Mouse (Mus musculus) left cerebral cortex, postnatal 25 days (tissue): ENCODE results near the gene Adssl1. TPM values are rescaled to one million over a fixed set of nuclear protein-coding genes. Genes with fewer than 3 reads are reported as not detected.
A peak's percentile ranks its signal among the peaks of the same experiment; 100 is the strongest.

Experiments used
- DNase-seq, 2 experiments: peaks; one replicate each; pipeline ENCODE4 v3.0.0; 2022; ENCODE audit warnings: low spot score in 2 of 2, mixed read lengths in 1 of 2
- intact Hi-C: fragments of 180-260 bp; cut with DNase I; formaldehyde crosslinking; loops from one replicate; pipeline ENCODE4 v1.15.1; 2025
- total RNA-seq, 2 experiments: library from RNA; stranded (reverse); gene quantifications; 2 replicates each; pipeline ENCODE4 v1.2.3; 2021

The Adssl1 gene
- total RNA-seq = 10 to 100 TPM; 16.4 to 18.2 TPM

- peak in 1 of 2 experiments; percentile 48 for DNase-seq
- intact Hi-C loops = loop anchor here (5.0 to 10.0 kb wide), 2 partner anchors 123 to 475 kb away; partner anchors contain the start of gene Kif26a
Observed at GRCm38 (mm10) chr12:112619686-112620353, at the start of gene Adssl1. Adssl1 (plus strand) TSS chr12:112620045.

- intact Hi-C loops = no loop called here
- no peak for DNase-seq
Observed at GRCm38 (mm10) chr12:112570160-112570559, 49.7 kb upstream of the Adssl1 start.

- intact Hi-C loops = no loop called here
- DNase-seq = no peak
Observed at GRCm38 (mm10) chr12:112571064-112571463, 48.8 kb upstream of the Adssl1 start.

- intact Hi-C loops = no loop called here
- no peak for DNase-seq
Observed at GRCm38 (mm10) chr12:112575274-112575986, 44.4 kb upstream of the Adssl1 start.

- DNase-seq = peak in 1 of 2 experiments; percentile 94
- intact Hi-C loops = loop anchor here (1.0 kb wide), 3 partner anchors 12 to 42 kb away; partner anchors contain the start of gene Inf2
Observed at GRCm38 (mm10) chr12:112576341-112576740, 43.5 kb upstream of the Adssl1 start.

GRCm38 (mm10) chr12:112576749-112577148 is 43.1 kb upstream of the Adssl1 start:
- DNase-seq = peak in 1 of 2 experiments; percentile 77
- intact Hi-C loops = loop anchor here (1.0 kb wide), 3 partner anchors 12 to 42 kb away; partner anchors contain the start of gene Inf2

- peak in 1 of 2 experiments; percentile 65 for DNase-seq
- intact Hi-C loops = no loop called here
Observed at GRCm38 (mm10) chr12:112578296-112579090, 41.4 kb upstream of the Adssl1 start.

GRCm38 (mm10) chr12:112579430-112579829 is 40.4 kb upstream of the Adssl1 start:
- intact Hi-C loops = no loop called here
- DNase-seq = no peak

- intact Hi-C loops = no loop called here
- no peak for DNase-seq
Observed at GRCm38 (mm10) chr12:112579926-112580325, 39.9 kb upstream of the Adssl1 start.

- no peak for DNase-seq
- intact Hi-C loops = no loop called here
Observed at GRCm38 (mm10) chr12:112581113-112581512, 38.7 kb upstream of the Adssl1 start.

GRCm38 (mm10) chr12:112584954-112585353 is 34.9 kb upstream of the Adssl1 start:
- intact Hi-C loops = no loop called here
- no peak for DNase-seq

- intact Hi-C loops = no loop called here
- peak; percentile 68 to 85 for DNase-seq
Observed at GRCm38 (mm10) chr12:112585924-112586538, 33.8 kb upstream of the Adssl1 start.

- intact Hi-C loops = loop anchor here (1.0 kb wide), 1 partner anchor 11 kb away; no protein-coding TSS in a partner anchor
- DNase-seq = no peak
Observed at GRCm38 (mm10) chr12:112587125-112588124, 32.4 kb upstream of the Adssl1 start.

GRCm38 (mm10) chr12:112588426-112589256 is 31.2 kb upstream of the Adssl1 start, which contains the start of gene Inf2:
Inf2 (plus strand) TSS chr12:112588784.
- peak; percentile 78 to 90 for DNase-seq
- intact Hi-C loops = loop anchor here (1.0 kb wide), 1 partner anchor 12 kb away; no protein-coding TSS in a partner anchor

GRCm38 (mm10) chr12:112589491-112590191 is 30.2 kb upstream of the Adssl1 start:
- intact Hi-C loops = no loop called here
- DNase-seq = no peak

GRCm38 (mm10) chr12:112590566-112591239 is 29.1 kb upstream of the Adssl1 start:
- DNase-seq = no peak
- intact Hi-C loops = no loop called here
